Mouse (Mus musculus) embryonic facial prominence, embryonic 14.5 days (tissue): Measurements from ENCODE around the gene Nudt19. TPM values are rescaled to one million over a fixed set of nuclear protein-coding genes. Genes with fewer than 3 reads are reported as not detected.

Experiments
- ATAC-seq: fragments of 200-750 bp; cut with Nextera tagmentation; 2 replicates; pipeline ENCODE4 v1.8.0; 2017; ENCODE audit warnings: low read depth, moderate number of reproducible peaks, moderate TSS enrichment
- DNase-seq: peaks from one replicate; pipeline ENCODE4 v3.0.0-alpha.2; 2015; ENCODE audit warnings: low spot score
- H3K27ac ChIP-seq: fragments of 300-500 bp; sonication (generic); replicated peaks from 2 replicates; pipeline ENCODE4 v1.5.1; 2014; ENCODE audit warnings: low read depth, mild to moderate bottlenecking, low read length, moderate library complexity
- H3K27me3 ChIP-seq: fragments of 300-500 bp; sonication (generic); replicated peaks from 2 replicates; pipeline ENCODE4 v1.6.1; 2014; ENCODE audit warnings: low read length; ENCODE audit not compliant: control insufficient read depth, insufficient read depth
- H3K36me3 ChIP-seq: fragments of 300-500 bp; sonication (generic); 2 replicates; pipeline ENCODE4 v1.6.1; 2014; ENCODE audit warnings: low read length, mixed read lengths; ENCODE audit not compliant: control insufficient read depth, insufficient read depth
- H3K4me1 ChIP-seq: fragments of 300-500 bp; sonication (generic); 2 replicates; pipeline ENCODE4 v1.6.1; 2014; ENCODE audit warnings: antibody characterized with exemption, low read length; ENCODE audit not compliant: control insufficient read depth, insufficient read depth
- H3K4me2 ChIP-seq: fragments of 300-500 bp; sonication (generic); 2 replicates; pipeline ENCODE4 v1.6.1; 2014; ENCODE audit warnings: low read depth, mild to moderate bottlenecking, low read length, moderate library complexity, mixed read lengths
- H3K4me3 ChIP-seq: fragments of 300-500 bp; sonication (generic); 2 replicates; pipeline ENCODE4 v1.5.1; 2014; ENCODE audit warnings: low read depth, mild to moderate bottlenecking, low read length
- H3K9ac ChIP-seq: fragments of 300-500 bp; sonication (generic); 2 replicates; pipeline ENCODE4 v1.6.1; 2014; ENCODE audit warnings: low read depth, mild to moderate bottlenecking, low read length, moderate library complexity, mixed read lengths
- H3K9me3 ChIP-seq: fragments of 300-500 bp; sonication (generic); 2 replicates; pipeline ENCODE4 v1.6.1; 2016; ENCODE audit warnings: low read length; ENCODE audit not compliant: control insufficient read depth
- WGBS: fragments of 180-500 bp; shearing (Covaris S2); extraction: QIAGEN DNeasy Blood & Tissue Kit; methylation state at CpG from one replicate; pipeline ENCODE4 v1.1.7; 2014; 5-methylcytosine and 5-hydroxymethylcytosine counted together
- polyA plus RNA-seq: library from polyadenylated mRNA; unstranded; fragments of >200 nt; fragmentation: Nextera tagmentation; extraction: Ambion mirVana; gene quantifications from 2 replicates; pipeline ENCODE4 v1.2.1, GENCODE M21; 2014

Gene Nudt19
- 57.3 and 59.0 TPM in 2 replicates for polyA plus RNA-seq

DNA sequence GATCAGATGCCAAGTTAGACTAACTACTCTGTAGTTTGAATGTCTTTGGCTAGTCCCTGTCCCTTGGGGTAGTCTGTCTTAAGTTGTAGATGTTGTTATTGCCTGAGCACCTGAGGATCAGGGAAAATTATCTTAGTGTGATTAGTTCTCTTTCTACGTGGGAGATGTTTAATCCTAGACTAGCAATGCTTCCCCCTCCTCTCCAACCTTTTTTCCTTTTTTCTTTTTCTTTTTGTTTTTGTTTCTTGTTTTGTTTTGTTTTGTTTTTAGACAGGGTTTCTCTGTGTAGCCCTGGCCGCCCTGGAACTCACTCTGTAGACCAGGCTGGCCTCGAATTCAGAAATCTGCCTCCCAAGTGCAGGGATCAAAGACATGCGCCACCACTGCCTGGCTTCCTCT, at the start of gene Nudt19:
Gene Nudt19, minus strand, starts transcription at position 100 of the 399 bp plus-strand sequence.
- ATAC-seq = no peak
- 71% methylated on average over 4 of the region's 4 CpGs for WGBS

DNA sequence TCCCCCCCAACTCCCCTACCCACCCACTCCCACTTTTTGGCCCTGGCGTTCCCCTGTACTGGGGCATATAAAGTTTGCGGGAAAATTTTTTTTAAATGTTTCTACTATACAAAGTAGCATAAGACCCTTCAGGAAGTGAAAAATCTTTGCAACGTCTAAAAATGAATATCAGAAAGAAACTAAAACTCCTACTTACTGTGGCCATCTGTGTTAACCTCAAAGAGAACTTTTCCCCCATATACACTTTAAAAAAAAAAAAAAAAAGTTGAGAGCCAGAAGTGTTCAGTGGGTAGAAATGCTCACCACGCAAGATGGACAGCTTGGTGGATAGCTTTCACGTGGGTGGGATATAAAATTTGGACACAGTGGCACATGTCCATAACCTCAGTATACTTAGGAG, 46.7 kb upstream of the Nudt19 start:
- Histone ChIP-seq H3K9ac (no peak overlapping the region), H3K27me3 (no peaks in the 10 kb centered on the region), H3K9me3 (no peaks in the 10 kb centered on the region), H3K4me3 (no peak overlapping the region), H3K4me2 (no peak overlapping the region), H3K4me1 (no peaks in the 10 kb centered on the region), H3K36me3 (peaks cover 72% of the 10 kb centered on the region), H3K27ac (no peak overlapping the region)
- ATAC-seq (no peak), DNase-seq (no peak)
- WGBS = 94% methylated on average over 5 of the region's 5 CpGs

More for the DNA sequence above, at the start of gene Nudt19:
- Histone ChIP-seq H3K4me2 (peak within 1 kb of the TSS; percentile 98), H3K9ac (peak within 1 kb of the TSS; percentile 98), H3K27me3 (no peaks in the 10 kb centered on the region), H3K4me1 (peaks cover 5% of the 10 kb centered on the region; the same call in 1 of the 2 replicates), H3K9me3 (no peaks in the 10 kb centered on the region), H3K4me3 (peak within 1 kb of the TSS; percentile 86), H3K36me3 (peaks cover 1% of the 10 kb centered on the region; the same call in 1 of the 2 replicates), H3K27ac (peak within 1 kb of the TSS; percentile 97)
- no peak for DNase-seq

- WGBS = 86% methylated on average over 6 of the region's 6 CpGs
- H3K4me1 ChIP-seq = no peaks in the 10 kb centered on the region
- no peak overlapping the region for H3K27ac ChIP-seq
- no peak overlapping the region for H3K4me3 ChIP-seq
- H3K36me3 ChIP-seq = peaks cover 72% of the 10 kb centered on the region
- H3K4me2 ChIP-seq = no peak overlapping the region
- no peaks in the 10 kb centered on the region for H3K9me3 ChIP-seq
- DNase-seq = no peak
- no peak overlapping the region for H3K9ac ChIP-seq
- ATAC-seq = no peak
- no peaks in the 10 kb centered on the region for H3K27me3 ChIP-seq
Measured at GRCm38 (mm10) chr7:35601106-35601505, 45.0 kb upstream of the Nudt19 start.

DNA sequence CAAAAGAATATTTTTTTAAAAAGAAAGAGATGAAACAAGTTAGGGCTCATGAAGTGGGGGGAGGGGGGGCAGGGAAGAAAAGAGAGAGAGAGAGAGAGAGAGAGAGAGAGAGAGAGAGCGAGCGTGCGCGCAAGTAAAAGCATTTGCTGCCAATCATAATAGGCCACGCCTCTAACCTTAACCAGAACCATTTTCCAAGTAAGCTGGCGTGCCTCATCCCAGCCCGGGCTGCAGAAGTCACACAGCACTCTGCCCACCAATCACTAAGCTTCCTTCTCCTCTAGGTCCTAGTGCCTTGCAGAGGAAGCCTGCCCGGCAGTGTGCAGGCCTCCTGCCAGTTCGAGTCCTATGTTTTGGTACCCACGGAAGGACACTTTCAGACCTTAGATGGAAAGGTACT, 43.9 kb upstream of the Nudt19 start:
- Histone ChIP-seq H3K9me3 (no peaks in the 10 kb centered on the region), H3K9ac (no peak overlapping the region), H3K36me3 (peaks cover 75% of the 10 kb centered on the region), H3K4me3 (no peak overlapping the region), H3K27ac (no peak overlapping the region), H3K4me2 (no peak overlapping the region), H3K27me3 (no peaks in the 10 kb centered on the region), H3K4me1 (no peaks in the 10 kb centered on the region)
- WGBS = 85% methylated on average over 10 of the region's 10 CpGs
- no peak for ATAC-seq
- DNase-seq = no peak

DNA sequence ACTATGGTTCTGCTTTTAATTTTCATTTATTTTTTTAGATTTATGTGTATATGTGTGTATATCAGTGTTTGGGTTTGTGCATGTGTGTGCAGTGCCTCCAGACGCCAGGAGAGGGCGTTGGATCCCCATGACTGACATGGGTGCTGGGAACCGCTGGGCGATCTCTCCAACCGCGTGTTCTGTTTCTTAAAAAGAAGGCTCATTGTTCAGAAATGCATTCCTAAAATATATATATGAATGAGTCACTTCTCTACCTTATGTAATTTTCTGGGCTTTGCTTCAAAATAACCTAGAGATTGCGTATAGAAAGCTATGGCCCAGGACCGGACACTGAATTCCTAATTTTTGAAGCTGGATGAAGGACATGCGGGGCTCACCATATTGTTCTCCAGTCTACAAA, 43.4 kb upstream of the Nudt19 start:
- Histone ChIP-seq H3K9me3 (no peaks in the 10 kb centered on the region), H3K4me1 (no peaks in the 10 kb centered on the region), H3K27ac (no peak overlapping the region), H3K27me3 (no peaks in the 10 kb centered on the region), H3K9ac (no peak overlapping the region), H3K4me2 (no peak overlapping the region), H3K36me3 (peaks cover 75% of the 10 kb centered on the region), H3K4me3 (no peak overlapping the region)
- DNase-seq (no peak), ATAC-seq (no peak)
- WGBS = 86% methylated on average over 9 of the region's 9 CpGs

- Histone ChIP-seq H3K4me3 (no peak overlapping the region), H3K9ac (no peak overlapping the region), H3K4me2 (no peak overlapping the region), H3K36me3 (peaks cover 63% of the 10 kb centered on the region), H3K27ac (no peak overlapping the region), H3K9me3 (no peaks in the 10 kb centered on the region), H3K27me3 (no peaks in the 10 kb centered on the region), H3K4me1 (peaks cover 17% of the 10 kb centered on the region)
- DNase-seq = no peak
- no peak for ATAC-seq
- whole genome bisulfite sequencing = 84% methylated on average over 5 of the region's 5 CpGs
Measured at GRCm38 (mm10) chr7:35594311-35594710, 38.2 kb upstream of the Nudt19 start.

GRCm38 (mm10) chr7:35590731-35591191, 34.7 kb upstream of the Nudt19 start:
- ATAC-seq = 0 out of 2 replicates have a peak, but pooled peaks have one; percentile 2
- no peaks in the 10 kb centered on the region for H3K9me3 ChIP-seq
- 34% methylated on average over 10 of the region's 10 CpGs for WGBS
- H3K4me1 ChIP-seq = peaks cover 27% of the 10 kb centered on the region
- H3K36me3 ChIP-seq = peaks cover 39% of the 10 kb centered on the region
- no peak overlapping the region for H3K9ac ChIP-seq
- no peaks in the 10 kb centered on the region for H3K27me3 ChIP-seq
- H3K4me3 ChIP-seq = no peak overlapping the region
- DNase-seq = peak; percentile 93
- H3K27ac ChIP-seq = peak overlapping the region; percentile 94
- peak overlapping the region; percentile 32 for H3K4me2 ChIP-seq

- Histone ChIP-seq H3K9me3 (no peaks in the 10 kb centered on the region), H3K27me3 (peaks cover 7% of the 10 kb centered on the region), H3K4me2 (no peak overlapping the region), H3K4me3 (no peak overlapping the region), H3K9ac (no peak overlapping the region), H3K4me1 (peaks cover 27% of the 10 kb centered on the region), H3K36me3 (peaks cover 28% of the 10 kb centered on the region), H3K27ac (no peak overlapping the region)
- WGBS = 76% methylated on average over 6 of the region's 7 CpGs
- ATAC-seq (no peak), DNase-seq (no peak)
Measured at GRCm38 (mm10) chr7:35589485-35589884, 33.4 kb upstream of the Nudt19 start.

GRCm38 (mm10) chr7:35588680-35589428, 32.8 kb upstream of the Nudt19 start:
- Histone ChIP-seq H3K36me3 (peaks cover 23% of the 10 kb centered on the region), H3K9ac (no peak overlapping the region), H3K27ac (no peak overlapping the region), H3K9me3 (no peaks in the 10 kb centered on the region), H3K27me3 (peaks cover 14% of the 10 kb centered on the region), H3K4me3 (no peak overlapping the region), H3K4me2 (no peak overlapping the region), H3K4me1 (peaks cover 27% of the 10 kb centered on the region)
- ATAC-seq (no peak), DNase-seq (no peak)
- 78% methylated on average over 9 of the region's 9 CpGs for WGBS
